Mouse (Mus musculus) neural tube, embryonic 14.5 days (tissue): ENCODE measurements around the gene Slx4. TPM values are rescaled to one million over a fixed set of nuclear protein-coding genes. Genes with fewer than 3 reads are reported as not detected.

Experiments
- ATAC-seq: fragments of 200-750 bp; cut with Nextera tagmentation; 2 replicates; pipeline ENCODE4 v1.8.0; 2017; ENCODE audit warnings: low read depth, mild to moderate bottlenecking, moderate TSS enrichment, moderate library complexity
- H3K27ac ChIP-seq: fragments of 300-500 bp; sonication (generic); 2 replicates; pipeline ENCODE4 v1.5.1; 2014; ENCODE audit warnings: low read depth, mild to moderate bottlenecking, control low read depth, low read length, moderate library complexity, mixed read lengths
- H3K27me3 ChIP-seq: fragments of 300-500 bp; sonication (generic); 2 replicates; pipeline ENCODE4 v1.6.1; 2014; ENCODE audit warnings: low read length; ENCODE audit not compliant: control insufficient read depth, insufficient read depth
- H3K36me3 ChIP-seq: fragments of 300-500 bp; sonication (generic); 2 replicates; pipeline ENCODE4 v1.6.1; 2014; ENCODE audit warnings: low read length, mixed read lengths; ENCODE audit not compliant: control insufficient read depth, insufficient read depth
- H3K4me1 ChIP-seq: fragments of 300-500 bp; sonication (generic); 2 replicates; pipeline ENCODE4 v1.6.1; 2014; ENCODE audit warnings: low read length; ENCODE audit not compliant: control insufficient read depth, insufficient read depth
- H3K4me2 ChIP-seq: fragments of 300-500 bp; sonication (generic); 2 replicates; pipeline ENCODE4 v1.6.1; 2014; ENCODE audit warnings: mild to moderate bottlenecking, low read depth, low read length, control low read depth
- H3K4me3 ChIP-seq: fragments of 300-500 bp; sonication (generic); 2 replicates; pipeline ENCODE4 v1.5.1; 2014; ENCODE audit warnings: low read depth, low read length, control low read depth, mixed read lengths
- H3K9ac ChIP-seq: fragments of 300-500 bp; sonication (generic); replicated peaks from 2 replicates; pipeline ENCODE4 v1.6.1; 2014; ENCODE audit warnings: low read depth, mild to moderate bottlenecking, control low read depth, low read length, mixed read lengths
- H3K9me3 ChIP-seq: fragments of 300-500 bp; sonication (generic); 2 replicates; pipeline ENCODE4 v1.6.1; 2016; ENCODE audit warnings: low read length; ENCODE audit not compliant: control insufficient read depth
- WGBS: fragments of 180-500 bp; shearing (Covaris S2); extraction: QIAGEN DNeasy Blood & Tissue Kit; methylation state at CpG from one replicate; pipeline ENCODE4 v1.1.7; 2014; 5-methylcytosine and 5-hydroxymethylcytosine counted together
- polyA plus RNA-seq: library from polyadenylated mRNA; unstranded; fragments of >200 nt; fragmentation: Nextera tagmentation; extraction: Ambion mirVana; gene quantifications from 2 replicates; pipeline ENCODE4 v1.2.1, GENCODE M21; 2014

Slx4 gene
- polyA plus RNA-seq, 1 experiment from 2014 or later, result 38.8 TPM

GRCm38 (mm10) chr16:3933536-3933935 is 70.0 kb downstream of the Slx4 start:
- H3K27me3 ChIP-seq, result no peaks in the 10 kb centered on the region

DNA sequence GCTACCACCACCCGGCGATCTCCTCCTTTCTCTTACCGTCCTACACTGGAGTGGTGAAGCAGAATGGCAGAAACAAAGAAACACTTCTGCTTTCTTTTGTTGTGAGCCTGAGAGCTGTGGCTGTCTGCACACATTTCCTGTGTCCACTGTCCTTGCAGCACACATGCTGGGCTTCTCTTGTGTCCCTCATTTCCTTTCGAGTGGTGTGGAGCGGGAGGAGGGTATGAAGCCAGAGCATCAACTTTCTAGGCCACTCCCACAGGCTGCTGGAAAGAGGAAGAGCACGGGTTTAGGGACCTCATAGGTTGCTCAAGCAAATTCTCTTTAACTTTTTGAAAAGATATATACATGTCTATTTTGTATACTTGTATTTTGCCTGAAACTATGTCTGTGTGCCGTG is 74.4 kb downstream of the Slx4 start:
- H3K9ac ChIP-seq, result no peak overlapping the region
- no peak overlapping the region for H3K27ac ChIP-seq
- WGBS, result 76% methylated on average over 7 of the region's 7 CpGs
- H3K36me3 ChIP-seq, result peaks cover 47% of the 10 kb centered on the region
- no peaks in the 10 kb centered on the region for H3K27me3 ChIP-seq
- no peak for ATAC-seq
- H3K9me3 ChIP-seq, result no peaks in the 10 kb centered on the region
- no peak overlapping the region for H3K4me2 ChIP-seq
- no peaks in the 10 kb centered on the region for H3K4me1 ChIP-seq
- no peak overlapping the region for H3K4me3 ChIP-seq

More at GRCm38 (mm10) chr16:3933536-3933935, 70.0 kb downstream of the Slx4 start:
- Histone ChIP-seq H3K27ac (no peak overlapping the region), H3K4me3 (no peak overlapping the region), H3K4me2 (no peak overlapping the region), H3K36me3 (peaks cover 50% of the 10 kb centered on the region), H3K9me3 (no peaks in the 10 kb centered on the region), H3K4me1 (no peaks in the 10 kb centered on the region), H3K9ac (no peak overlapping the region)
- ATAC-seq, result no peak
- 93% methylated on average over 6 of the region's 6 CpGs for WGBS

Other genes with a start within 250 kb of the Slx4 start
- gene Olfr15, start 172.9 kb downstream of the Slx4 start, polyA plus RNA-seq, result not detected in 2 replicates
- gene Zfp174, start 156.5 kb downstream of the Slx4 start, polyA plus RNA-seq, result 3.0 TPM in 2 replicates
- gene Naa60, start 131.4 kb downstream of the Slx4 start, polyA plus RNA-seq, result 100 and 109 TPM in 2 replicates
- 21.6 and 21.8 TPM in 2 replicates for gene Zfp597, start 119.2 kb downstream of the Slx4 start, polyA plus RNA-seq
- gene Gm20695, start 119.1 kb downstream of the Slx4 start, polyA plus RNA-seq, result 3.3 and 4.0 TPM in 2 replicates
- 10.8 and 12.6 TPM in 2 replicates for gene 1700037C18Rik, start 95.1 kb downstream of the Slx4 start, polyA plus RNA-seq
- gene Cluap1, start 95.0 kb downstream of the Slx4 start, polyA plus RNA-seq, result 40.5 and 46.6 TPM in 2 replicates
- 1.0 and 1.5 TPM in 2 replicates for gene Nlrc3, start 27.1 kb downstream of the Slx4 start, polyA plus RNA-seq
- gene Dnase1, start 33.2 kb upstream of the Slx4 start, polyA plus RNA-seq, result 7.4 and 8.6 TPM in 2 replicates
- gene Trap1, start 74.1 kb upstream of the Slx4 start, polyA plus RNA-seq, result 54.3 TPM in 2 replicates
- gene Crebbp, start 210.2 kb upstream of the Slx4 start, polyA plus RNA-seq, result 46.4 and 55.2 TPM in 2 replicates